Mouse (Mus musculus) cerebellum, adult 2 months (tissue): ENCODE measurements around the gene Tmem132a. TPM values are rescaled to one million over a fixed set of nuclear protein-coding genes. Genes with fewer than 3 reads are reported as not detected.

Source experiments
- DNase-seq, 2 experiments: peaks; one replicate each; pipeline ENCODE4 v3.0.0; 2021
- H3K27ac ChIP-seq: fragments of 200-500 bp; 2 replicates; pipeline ENCODE4 v1.5.1; 2012; ENCODE audit warnings: low read length, control low read depth, inconsistent platforms; ENCODE audit not compliant: insufficient read depth
- H3K27me3 ChIP-seq: fragments of 200-500 bp; 2 replicates; pipeline ENCODE4 v1.6.1; 2012; ENCODE audit warnings: inconsistent platforms, mild to moderate bottlenecking, low read length, moderate library complexity; ENCODE audit not compliant: control insufficient read depth, insufficient read depth
- H3K4me1 ChIP-seq: fragments of 200-500 bp; 2 replicates; pipeline ENCODE4 v1.6.1; 2011; ENCODE audit warnings: low read length; ENCODE audit not compliant: control insufficient read depth, insufficient read depth
- H3K4me3 ChIP-seq: fragments of 200-500 bp; replicated peaks from 2 replicates; pipeline ENCODE3; 2011; ENCODE audit warnings: mild to moderate bottlenecking, low read depth, low read length, control low read depth; ENCODE audit not compliant: insufficient read depth
- CTCF ChIP-seq: fragments of 200-500 bp; IDR thresholded peaks from 2 replicates; pipeline ENCODE4 v1.5.1; 2011; ENCODE audit warnings: low read depth, mild to moderate bottlenecking, control low read depth, low read length, moderate library complexity, borderline replicate concordance; ENCODE audit not compliant: insufficient read depth
- POLR2A ChIP-seq: fragments of 200-500 bp; IDR thresholded peaks from 2 replicates; pipeline ENCODE4 v1.6.1; 2011; ENCODE audit warnings: low read length, control low read depth, borderline replicate concordance; ENCODE audit not compliant: insufficient read depth
- WGBS: fragments of 180-500 bp; shearing (Covaris S2); methylation state at CpG from one replicate; pipeline ENCODE4 v1.1.7; 2018; 5-methylcytosine and 5-hydroxymethylcytosine counted together
- polyA plus RNA-seq: library from polyadenylated mRNA; depleted of rRNA; stranded (reverse); fragments of >200 nt; gene quantifications from 2 replicates; pipeline ENCODE4 v1.2.3, GENCODE M21; 2012

Gene Tmem132a
- polyA plus RNA-seq, 1 experiment = 350 TPM

GRCm38 (mm10) chr19:10818217-10818946, 51.4 kb downstream of the Tmem132a start:
- Histone ChIP-seq H3K4me1 (no peaks in the 10 kb centered on the region), H3K4me3 (no peak overlapping the region), H3K27ac (no peak overlapping the region), H3K27me3 (no peaks in the 10 kb centered on the region)
- 55% methylated on average over 17 of the region's 17 CpGs for WGBS
- TF ChIP-seq POLR2A (no peak), CTCF (no peak)
- DNase-seq = no peak

- H3K4me3 ChIP-seq = no peak overlapping the region
- TF ChIP-seq POLR2A (no peak), CTCF (no peak)
- no peak for DNase-seq
- H3K4me1 ChIP-seq = no peaks in the 10 kb centered on the region
- no peaks in the 10 kb centered on the region for H3K27me3 ChIP-seq
- WGBS = 68% methylated on average over 2 of the region's 2 CpGs
- no peak overlapping the region for H3K27ac ChIP-seq
These were observed 53.3 kb downstream of the Tmem132a start for GRCm38 (mm10) chr19:10816462-10816861.

DNA sequence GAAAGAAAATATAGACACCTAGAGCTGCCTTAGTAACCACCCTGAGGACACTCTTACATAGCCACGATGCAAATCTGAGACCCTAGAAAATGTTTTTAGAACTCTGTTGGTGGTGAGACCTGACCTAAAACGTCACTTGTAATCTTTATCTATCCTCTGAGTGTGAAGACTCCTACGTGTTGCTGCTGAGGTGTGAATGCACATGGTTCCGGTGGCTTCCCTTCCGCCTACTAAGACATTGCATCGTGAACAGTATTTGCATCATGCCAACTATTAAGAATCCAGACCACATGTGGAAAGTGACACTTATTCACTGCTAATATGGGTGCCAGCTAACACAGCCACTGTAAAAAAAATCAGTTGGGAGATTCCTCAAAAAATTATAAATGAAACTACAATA, 53.9 kb downstream of the Tmem132a start:
- DNase-seq = no peak
- TF ChIP-seq CTCF (no peak), POLR2A (no peak)
- 89% methylated on average over 6 of the region's 6 CpGs for WGBS
- Histone ChIP-seq H3K4me3 (no peak overlapping the region), H3K27me3 (no peaks in the 10 kb centered on the region), H3K4me1 (no peaks in the 10 kb centered on the region), H3K27ac (no peak overlapping the region)

- no peak overlapping the region for H3K27ac ChIP-seq
- no peak for DNase-seq
- 58% methylated on average over 7 of the region's 7 CpGs for WGBS
- H3K4me1 ChIP-seq = peaks cover 15% of the 10 kb centered on the region; the same call in 1 of the 2 replicates
- H3K4me3 ChIP-seq = no peak overlapping the region
- no peaks in the 10 kb centered on the region for H3K27me3 ChIP-seq
- TF ChIP-seq CTCF (no peak), POLR2A (no peak)
These were observed 55.8 kb downstream of the Tmem132a start for GRCm38 (mm10) chr19:10813905-10814304.

- TF ChIP-seq CTCF (no peak), POLR2A (no peak)
- no peaks in the 10 kb centered on the region for H3K27me3 ChIP-seq
- WGBS = 99% methylated on average over 5 of the region's 5 CpGs
- no peak overlapping the region for H3K4me3 ChIP-seq
- no peak for DNase-seq
- peaks cover 21% of the 10 kb centered on the region; the same call in 1 of the 2 replicates for H3K4me1 ChIP-seq
- no peak overlapping the region for H3K27ac ChIP-seq
These were observed 56.7 kb downstream of the Tmem132a start for GRCm38 (mm10) chr19:10813039-10813438.

GRCm38 (mm10) chr19:10811471-10811870, 58.3 kb downstream of the Tmem132a start:
- TF ChIP-seq CTCF (no peak), POLR2A (no peak)
- Histone ChIP-seq H3K4me3 (no peak overlapping the region), H3K27me3 (no peaks in the 10 kb centered on the region), H3K27ac (no peak overlapping the region), H3K4me1 (peaks cover 25% of the 10 kb centered on the region; the same call in 1 of the 2 replicates)
- WGBS = 95% methylated on average over 6 of the region's 6 CpGs
- DNase-seq = no peak

GRCm38 (mm10) chr19:10810176-10810492, 59.6 kb downstream of the Tmem132a start:
- DNase-seq = no peak
- Histone ChIP-seq H3K27ac (no peak overlapping the region), H3K4me3 (no peak overlapping the region), H3K4me1 (peaks cover 36% of the 10 kb centered on the region), H3K27me3 (no peaks in the 10 kb centered on the region)
- no peak for TF ChIP-seq POLR2A
- WGBS = 76% methylated on average over 4 of the region's 4 CpGs

- H3K27ac ChIP-seq = 0 out of 2 replicates have a peak overlapping the region, but pooled peaks have one; percentile 16
- peaks cover 38% of the 10 kb centered on the region for H3K4me1 ChIP-seq
- no peak for TF ChIP-seq CTCF
- TF ChIP-seq POLR2A = no peak
- H3K4me3 ChIP-seq = no peak overlapping the region
- DNase-seq = no peak
- no peaks in the 10 kb centered on the region for H3K27me3 ChIP-seq
- WGBS = 65% methylated on average over 11 of the region's 11 CpGs
These were observed 60.1 kb downstream of the Tmem132a start for GRCm38 (mm10) chr19:10809428-10810175.
